Mouse (Mus musculus) retina, embryonic 14.5 days (tissue): Measurements from ENCODE around the gene Zfp445.

Experiments used
- DNase-seq: peaks from one replicate; pipeline ENCODE4 v3.0.0-alpha.2; 2015; ENCODE audit warnings: low spot score

The Zfp445 gene

DNA sequence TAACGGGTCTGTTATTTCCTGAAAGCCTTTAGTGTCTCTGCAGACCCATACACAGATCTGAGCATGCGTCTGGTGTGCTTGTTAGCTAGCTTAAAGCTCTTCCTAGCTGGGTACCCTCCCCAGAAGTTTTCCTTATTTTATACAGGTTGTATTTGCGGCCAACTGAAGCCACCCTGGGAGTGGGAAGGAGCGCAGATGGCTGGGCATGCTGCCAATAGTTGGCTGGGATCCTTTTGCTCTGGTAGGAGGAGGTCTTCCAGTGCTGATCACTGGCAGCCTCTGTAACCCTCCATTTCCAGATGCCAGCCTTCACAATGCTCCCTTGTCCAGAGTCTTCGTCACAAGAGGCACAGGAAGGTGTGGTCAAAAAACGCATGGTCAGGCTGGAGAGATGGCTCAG is 29.0 kb downstream of the Zfp445 start:
- no peak for DNase-seq

DNA sequence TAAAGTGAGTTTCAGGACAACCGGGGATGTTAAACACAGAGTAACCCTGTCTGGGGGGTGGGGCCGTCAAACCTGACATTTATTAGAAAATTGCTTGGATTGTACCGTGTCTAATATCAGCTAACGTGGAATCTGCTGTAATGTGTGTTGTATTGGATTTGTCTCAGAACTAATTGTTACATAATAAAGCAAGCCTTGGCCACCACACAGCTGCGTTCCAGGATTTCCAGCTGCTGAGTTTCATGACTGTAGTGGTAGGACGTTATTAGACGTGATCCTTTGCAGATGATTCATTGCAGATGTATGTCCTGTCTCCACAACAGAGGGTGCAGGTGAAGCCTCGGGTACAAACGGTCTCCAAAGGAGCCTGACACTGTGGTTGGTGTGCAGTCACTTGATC is 29.7 kb downstream of the Zfp445 start:
- no peak for DNase-seq

DNA sequence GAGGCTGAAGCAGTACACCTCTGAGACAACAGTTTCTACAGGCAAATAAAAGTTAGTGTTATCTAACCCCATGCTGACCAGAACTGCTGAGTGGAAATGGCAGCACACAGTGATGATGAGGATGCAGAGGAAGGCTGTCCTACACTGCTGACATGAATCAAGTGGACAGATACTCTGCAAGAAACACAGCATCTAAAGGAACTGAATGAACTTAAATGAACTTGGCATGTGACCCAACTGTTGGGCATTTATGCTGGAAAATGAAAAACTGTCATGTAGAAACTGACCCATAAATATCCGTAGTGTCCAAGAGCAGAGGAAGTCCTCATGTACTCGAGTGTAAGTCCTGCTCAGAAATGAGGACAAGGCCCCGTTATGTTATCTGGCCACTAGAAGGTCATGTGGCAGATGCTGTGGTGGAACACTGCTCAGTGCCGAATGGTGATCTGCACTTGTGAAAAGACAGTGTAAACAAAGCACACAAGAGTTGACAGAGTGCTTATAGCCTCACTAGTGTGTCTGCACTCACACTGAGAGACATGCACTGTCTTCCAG is 35.9 kb downstream of the Zfp445 start:
- no peak for DNase-seq

DNA sequence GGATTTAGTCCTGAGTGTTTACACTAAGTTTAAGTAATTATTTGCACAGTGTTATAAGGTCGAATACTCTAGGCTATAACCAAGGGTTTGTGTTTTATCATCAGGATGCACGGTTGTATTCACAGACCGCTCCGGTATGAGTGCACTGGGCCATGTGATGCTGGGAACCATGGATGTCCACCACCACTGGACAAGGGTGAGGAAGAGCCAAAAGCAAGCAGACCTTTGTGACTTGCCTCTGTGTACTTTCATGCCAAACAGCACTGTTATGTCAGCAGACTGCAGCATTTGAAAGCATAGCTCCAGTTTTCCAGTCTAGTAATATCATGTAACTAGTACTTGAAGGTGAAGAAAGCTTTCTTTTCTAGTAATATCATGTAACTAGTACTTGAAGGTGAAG is 39.1 kb downstream of the Zfp445 start:
- no peak for DNase-seq

DNA sequence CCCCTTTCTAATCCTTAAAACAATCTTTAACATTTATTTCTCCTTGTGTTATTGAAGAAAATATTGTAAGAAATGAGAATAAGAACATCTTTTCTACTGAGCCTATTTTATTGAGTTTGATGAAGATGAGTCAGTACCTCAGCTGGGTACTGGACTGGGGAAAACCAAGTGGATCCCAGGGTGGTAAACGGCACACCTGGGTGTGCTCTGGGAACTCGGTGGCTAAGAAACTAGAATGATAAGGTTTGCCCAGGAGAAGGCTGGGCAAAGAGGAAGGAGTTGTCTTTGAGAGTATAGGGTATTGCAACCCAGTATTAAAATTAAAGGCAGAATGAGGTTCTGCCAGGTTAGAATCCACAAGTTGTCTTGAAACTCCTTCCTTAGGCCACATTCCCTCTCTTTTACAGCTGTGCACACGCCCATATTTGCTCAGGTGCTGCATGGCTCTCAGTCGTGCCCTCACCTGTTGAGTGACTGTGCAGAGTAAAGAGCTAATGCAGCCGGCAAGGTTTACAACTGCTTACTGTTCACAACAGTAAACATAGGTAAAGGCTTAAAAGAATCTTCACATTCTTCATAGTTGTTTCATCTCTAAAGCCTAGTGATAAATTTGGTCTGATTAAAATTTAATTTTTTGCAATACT is 42.3 kb downstream of the Zfp445 start:
- DNase-seq, result no peak

DNA sequence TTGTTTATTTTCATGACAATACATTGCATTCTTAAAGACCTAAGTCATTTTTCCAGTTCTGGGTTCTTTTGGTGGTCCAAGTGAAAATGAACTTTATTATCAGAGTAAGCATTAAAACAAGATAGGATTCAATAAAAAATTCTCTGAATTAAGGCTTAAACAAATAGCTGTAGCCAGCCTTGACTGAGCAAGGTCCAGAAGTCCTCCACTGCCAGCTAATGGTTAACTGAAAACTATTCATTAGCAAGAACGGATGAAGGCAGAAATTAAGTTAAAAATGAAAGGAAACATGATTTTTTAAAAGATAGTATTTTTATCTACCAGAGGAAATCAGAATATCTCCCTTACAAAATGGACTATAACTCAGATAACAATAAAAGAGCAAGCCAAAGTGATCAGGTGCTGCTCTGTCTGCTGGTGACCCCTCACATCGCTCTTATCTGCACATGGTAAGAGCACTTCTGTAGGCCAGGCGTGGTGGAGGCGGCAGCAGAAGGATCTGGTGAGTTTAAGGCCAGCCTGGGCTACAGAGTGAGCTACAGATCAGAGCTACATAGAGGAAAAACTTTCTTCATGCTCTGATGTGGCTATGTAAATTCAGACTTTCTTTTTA is 50.5 kb downstream of the Zfp445 start:
- no peak for DNase-seq

DNA sequence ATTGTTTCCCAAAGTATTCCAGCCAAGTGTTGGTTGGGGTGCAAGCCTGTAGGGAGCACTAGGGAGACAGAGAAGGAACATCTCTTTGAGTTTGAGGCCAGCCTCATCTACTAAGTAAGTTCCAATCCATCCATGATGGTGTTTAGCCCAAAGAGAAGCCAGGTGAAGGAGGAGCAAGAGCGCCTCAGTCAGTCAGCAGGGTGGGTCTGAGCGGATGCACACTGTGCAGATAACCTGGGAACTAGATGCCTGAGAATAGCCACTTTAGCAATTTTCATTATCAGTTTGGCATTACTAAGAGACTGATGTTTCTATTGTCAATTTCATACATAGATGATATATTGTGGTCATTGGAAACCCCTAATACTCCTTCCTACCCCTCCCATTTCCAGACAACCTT is 51.0 kb downstream of the Zfp445 start:
- no peak for DNase-seq

DNA sequence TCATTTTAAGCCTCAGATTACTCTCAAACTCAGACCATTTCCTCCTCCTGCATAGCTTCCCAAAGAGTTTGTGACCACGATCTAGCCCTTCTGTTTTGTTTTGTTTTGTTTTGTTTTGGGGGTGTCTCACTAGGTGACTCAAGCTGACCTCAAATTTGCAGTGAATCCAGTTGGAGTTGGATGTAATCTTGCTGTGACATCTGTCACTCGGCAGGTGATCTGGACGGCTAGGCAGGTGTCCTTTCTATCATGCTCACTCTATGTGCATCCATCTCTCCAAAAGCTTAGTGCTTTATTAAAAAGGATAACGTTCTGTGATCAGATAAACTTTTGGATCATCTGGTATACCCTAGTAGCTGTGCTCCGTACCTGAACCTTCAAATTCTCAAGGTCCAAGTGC is 53.4 kb downstream of the Zfp445 start:
- no peak for DNase-seq

DNA sequence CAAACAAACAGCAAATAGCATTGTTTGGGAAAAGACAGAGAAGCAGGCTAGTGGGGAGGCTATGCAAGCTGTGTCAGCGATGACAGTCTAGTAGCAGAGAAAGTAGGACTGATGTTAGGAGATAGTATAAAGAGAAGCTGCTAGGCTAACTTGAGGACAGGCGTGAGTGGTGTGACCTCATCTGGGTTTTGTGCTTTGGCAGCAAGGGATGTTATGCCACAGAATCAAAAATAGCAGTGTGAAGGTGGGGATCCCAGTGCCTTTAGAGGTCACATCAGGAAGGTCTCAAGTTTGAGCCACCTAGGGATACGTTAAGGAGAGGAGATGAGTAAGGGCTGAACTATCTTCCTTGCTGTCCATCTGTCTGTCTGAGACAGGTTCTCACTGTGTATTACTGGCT is 55.6 kb downstream of the Zfp445 start:
- DNase-seq, result no peak

DNA sequence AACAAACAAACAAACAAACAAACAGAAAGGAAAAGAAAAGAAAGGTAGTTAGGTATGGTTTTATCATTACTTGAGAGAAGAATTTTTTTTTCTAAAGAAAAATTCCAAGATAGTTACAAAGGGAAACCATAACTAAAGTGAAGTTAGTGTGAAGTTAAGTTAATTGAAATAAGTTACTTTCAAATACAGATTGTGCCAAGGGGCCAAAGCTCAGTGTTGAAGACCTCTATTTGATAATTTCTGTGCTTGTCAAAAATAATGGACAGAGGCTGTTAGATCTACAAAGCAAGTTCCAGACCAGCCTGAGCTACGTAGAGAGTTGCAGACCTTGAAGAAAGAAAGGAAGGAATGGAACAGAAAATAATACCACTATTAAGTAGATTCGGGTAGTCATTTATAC is 58.6 kb downstream of the Zfp445 start:
- no peak for DNase-seq

DNA sequence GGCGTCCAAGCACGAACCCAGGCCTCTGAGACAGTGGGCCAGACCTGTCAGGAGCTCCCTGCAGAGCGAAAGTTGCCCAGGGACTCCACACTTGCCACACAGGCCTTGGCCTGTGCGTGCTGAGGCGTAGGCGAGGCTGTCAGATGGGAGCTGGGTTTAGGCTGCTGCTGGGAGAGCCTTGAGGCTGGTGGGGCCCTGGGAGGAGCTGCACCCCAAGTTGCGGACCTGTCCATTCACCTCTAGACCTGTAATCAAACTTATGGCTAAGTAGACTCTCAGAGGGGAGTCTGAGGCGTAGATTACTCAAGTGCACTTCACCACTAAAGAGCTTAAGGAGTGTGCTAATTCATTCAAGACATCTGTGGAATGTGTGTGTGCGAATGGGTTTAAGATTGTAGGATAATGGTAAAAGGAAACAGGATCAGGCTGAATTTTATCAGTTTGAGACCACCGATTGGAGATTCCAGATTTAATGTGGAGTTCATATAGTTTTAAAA is 59.9 kb downstream of the Zfp445 start:
- no peak for DNase-seq

DNA sequence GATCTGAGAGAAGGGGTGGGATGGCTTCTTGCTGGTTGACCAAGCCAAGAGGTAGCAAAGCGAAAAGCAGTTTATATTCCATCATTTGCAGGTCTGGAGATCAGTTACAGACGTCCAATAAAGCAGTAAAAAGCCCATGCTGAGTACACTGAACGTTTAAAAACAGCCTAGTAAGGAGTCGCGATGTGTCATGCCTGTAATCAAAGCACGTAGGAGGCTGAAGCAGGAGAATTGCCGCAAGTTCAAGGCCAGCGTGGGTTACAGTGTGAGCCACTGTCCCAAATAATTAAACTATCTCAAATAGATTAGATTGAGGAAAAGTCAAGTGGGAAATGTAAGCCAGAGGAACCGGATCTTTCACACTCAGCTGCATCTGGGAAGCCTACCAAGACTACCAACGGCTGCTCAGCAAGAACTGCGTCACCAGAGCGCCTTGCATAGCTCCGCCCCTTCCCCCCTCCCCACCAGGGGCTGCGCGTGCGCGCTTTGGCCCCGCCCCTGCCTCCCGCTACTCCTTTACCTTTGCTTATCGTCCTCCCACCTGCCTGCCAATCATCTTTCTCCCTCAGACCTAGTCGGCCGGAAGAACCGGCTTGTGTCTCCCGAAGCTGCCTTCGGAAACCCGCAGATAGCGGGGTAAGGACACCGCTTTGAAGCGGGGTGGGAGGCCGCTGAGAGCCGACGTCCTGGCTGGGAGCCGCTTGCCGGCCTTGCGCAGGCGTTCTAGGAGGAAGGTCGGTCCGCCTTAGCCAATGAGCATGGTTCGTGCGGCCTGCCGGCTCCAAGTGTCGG is 60.6 kb downstream of the Zfp445 start, which contains the start of gene Tcaim:
Gene Tcaim, plus strand, starts transcription at position 487 of the 792 bp plus-strand sequence.
- DNase-seq, result peak; percentile 90
